7 mouse cellular contexts compared by ENCODE assay signal in the genomic region with DNA sequence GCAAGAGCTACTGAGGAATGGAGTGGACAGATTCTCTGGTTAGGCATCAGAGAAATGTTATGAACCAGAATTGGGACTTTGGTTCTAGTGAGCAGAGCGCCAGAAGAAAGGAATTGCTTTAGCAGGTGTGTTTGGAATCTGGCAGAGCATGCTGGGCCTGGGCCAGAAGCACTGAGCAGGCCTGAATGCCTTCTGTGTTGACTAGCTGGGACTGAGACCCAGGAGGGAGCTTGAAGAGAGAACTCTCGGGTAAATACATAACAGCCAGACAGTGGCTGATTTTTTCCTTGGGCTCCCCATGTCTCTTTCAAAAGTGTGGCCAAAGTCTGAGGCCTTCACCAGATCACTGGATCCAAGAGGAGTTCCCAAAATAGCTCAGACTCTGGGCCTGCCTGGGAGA.
DNase-seq lines count a peak whose midpoint lies in the region; ATAC-seq and TF ChIP-seq lines count a peak whose summit lies in the region.

No protein-coding gene starts in this region.

- no peak for ATAC-seq in midbrain, postnatal 0 days (ENCODE audit: low FRiP score)
- no peak for ATAC-seq in midbrain, embryonic 13.5 days

- TF ChIP-seq CTCF in midbrain, postnatal 0 days (IDR thresholded peaks at IDR 0.05) = no peak
- TF ChIP-seq CTCF in layer of hippocampus, adult 2 months (conservative IDR thresholded peaks at IDR 0.05) = no peak

- no peak overlapping the region for H3K9ac ChIP-seq in midbrain, postnatal 0 days (replicated peaks; ENCODE audit: low read length, poor library complexity, severe bottlenecking)
- H3K9ac ChIP-seq in midbrain, embryonic 13.5 days (replicated peaks) = no peak overlapping the region

- DNase-seq in midbrain, postnatal 0 days (ENCODE audit: low spot score) = peak; percentile 33
- peak; percentile 64 for DNase-seq in gastrocnemius, postnatal 10 days
- peak; percentile 27 to 29 for DNase-seq in layer of hippocampus, adult 2 months (ENCODE audit: low spot score in 2 of 2)
- no peak for DNase-seq in natural killer cell, adult 2 months (ENCODE audit: low spot score in 2 of 2)
- DNase-seq in ovary, postnatal 14 days (ENCODE audit: low spot score) = no peak
- DNase-seq in liver = no peak

- H3K27ac ChIP-seq in midbrain, postnatal 0 days (ENCODE audit: low read depth, low read length) = no peak overlapping the region
- H3K27ac ChIP-seq in midbrain, embryonic 13.5 days = no peak overlapping the region
- no peak overlapping the region for H3K27ac ChIP-seq in layer of hippocampus, adult 2 months

- no peaks in the 10 kb centered on the region for H3K27me3 ChIP-seq in midbrain, postnatal 0 days (ENCODE audit: insufficient read depth, low read length)
- H3K27me3 ChIP-seq in midbrain, embryonic 13.5 days = no peaks in the 10 kb centered on the region

- no peaks in the 10 kb centered on the region for H3K9me3 ChIP-seq in midbrain, postnatal 0 days (ENCODE audit: low read length)
- H3K9me3 ChIP-seq in midbrain, embryonic 13.5 days = no peaks in the 10 kb centered on the region

- no peaks in the 10 kb centered on the region for H3K4me1 ChIP-seq in midbrain, postnatal 0 days (ENCODE audit: insufficient read depth, low read length)
- H3K4me1 ChIP-seq in midbrain, embryonic 13.5 days (replicated peaks) = peaks cover 10% of the 10 kb centered on the region; the same call in 1 of the 2 replicates

- no peaks in the 10 kb centered on the region for H3K36me3 ChIP-seq in midbrain, postnatal 0 days (ENCODE audit: insufficient read depth, low read length)
- H3K36me3 ChIP-seq in midbrain, embryonic 13.5 days = no peaks in the 10 kb centered on the region

- no peak overlapping the region for H3K4me3 ChIP-seq in midbrain, postnatal 0 days (ENCODE audit: low read depth, low read length)
- H3K4me3 ChIP-seq in midbrain, embryonic 13.5 days (replicated peaks) = no peak overlapping the region
- H3K4me3 ChIP-seq in layer of hippocampus, adult 2 months = no peak overlapping the region

- 62% methylated on average over 2 of the region's 2 CpGs for WGBS in midbrain, postnatal 0 days
- 86% methylated on average over 2 of the region's 2 CpGs for WGBS in midbrain, embryonic 13.5 days

- H3K4me2 ChIP-seq in midbrain, postnatal 0 days (ENCODE audit: low read depth, low read length, poor library complexity, severe bottlenecking) = no peak overlapping the region
- H3K4me2 ChIP-seq in midbrain, embryonic 13.5 days (replicated peaks) = no peak overlapping the region

Comparison
In these comparisons a context has a peak if more than half of its experiments do, and no peak if none do; other contexts are left out.
1. DNase-seq: peak in midbrain, postnatal 0 days (single experiment), gastrocnemius, postnatal 10 days (single experiment) and layer of hippocampus, adult 2 months (2 of 2); none in natural killer cell, adult 2 months (0 of 2), ovary, postnatal 14 days (single experiment) and liver (single experiment).